Mouse (Mus musculus): ENCODE measurements around the gene Mtch1. TPM values are rescaled to one million over a fixed set of nuclear protein-coding genes. Genes with fewer than 3 reads are reported as not detected.

Gene Mtch1
- total and polyA plus RNA-seq, 2 experiments from 2014 or later = 500 to 622 TPM

DNA sequence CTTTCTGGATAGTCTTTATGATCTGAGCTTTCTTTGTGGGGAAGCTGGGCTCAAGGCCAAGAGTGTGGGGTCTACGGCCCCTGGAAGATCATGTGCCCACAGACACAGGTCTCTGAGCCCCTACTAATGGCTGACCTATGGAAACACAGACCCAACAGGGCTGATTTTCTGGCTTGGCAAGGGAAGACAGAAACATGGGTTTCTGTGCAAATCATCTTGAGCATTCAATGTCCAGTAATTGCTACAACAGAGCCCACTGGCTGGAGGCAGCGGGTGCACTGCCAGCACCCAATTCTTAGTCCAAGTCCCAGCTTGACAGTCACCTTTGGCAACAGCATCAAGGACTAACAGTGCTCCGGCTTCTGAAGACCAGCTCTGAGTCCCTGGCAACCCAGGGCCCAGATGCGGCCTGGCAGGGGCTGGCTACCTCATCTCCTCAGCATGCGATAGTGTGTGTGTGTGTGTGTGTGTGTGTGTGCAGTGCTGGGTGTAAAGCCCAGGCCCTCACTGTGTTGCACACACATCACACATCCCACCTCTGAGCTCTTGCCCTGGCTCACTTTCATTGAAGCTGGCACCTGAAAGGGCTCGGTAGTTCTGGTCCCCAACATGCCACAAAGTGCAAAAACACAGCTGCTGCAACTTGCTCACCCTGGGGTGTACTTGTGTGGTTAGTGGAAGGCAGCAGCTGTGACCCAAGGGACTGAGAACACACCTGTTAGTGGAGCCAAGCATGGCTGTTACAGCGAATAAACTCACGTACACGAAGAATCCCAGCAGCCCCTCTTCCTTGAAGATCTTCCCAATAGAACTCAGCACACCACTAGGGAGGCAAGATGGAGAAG, 9.5 kb downstream of the Mtch1 start:
- H3K9ac ChIP-seq (replicated peaks; ENCODE audit: low read length) = no peak overlapping the region
- no peaks in the 10 kb centered on the region for H3K27me3 ChIP-seq (ENCODE audit: insufficient read depth, low read length)
- peak overlapping the region; percentile 64; the same call in 1 of the 2 replicates for H3K27ac ChIP-seq
- H3K36me3 ChIP-seq (ENCODE audit: insufficient read depth, low read length) = peaks cover 42% of the 10 kb centered on the region
- no peaks in the 10 kb centered on the region for H3K9me3 ChIP-seq (ENCODE audit: low read length)
- no peak for TF ChIP-seq CTCF (IDR thresholded peaks at IDR 0.05; ENCODE audit: low read depth)
- no peak overlapping the region for H3K4me3 ChIP-seq (ENCODE audit: low read length)
- peak; percentile 69 for ATAC-seq
- H3K4me2 ChIP-seq (ENCODE audit: low read depth, low read length) = no peak overlapping the region
- 54% methylated on average over 9 of the region's 9 CpGs for WGBS
- peak; percentile 81 for DNase-seq (ENCODE audit: low spot score)
- H3K4me1 ChIP-seq (ENCODE audit: insufficient read depth, low read length) = peaks cover 30% of the 10 kb centered on the region

DNA sequence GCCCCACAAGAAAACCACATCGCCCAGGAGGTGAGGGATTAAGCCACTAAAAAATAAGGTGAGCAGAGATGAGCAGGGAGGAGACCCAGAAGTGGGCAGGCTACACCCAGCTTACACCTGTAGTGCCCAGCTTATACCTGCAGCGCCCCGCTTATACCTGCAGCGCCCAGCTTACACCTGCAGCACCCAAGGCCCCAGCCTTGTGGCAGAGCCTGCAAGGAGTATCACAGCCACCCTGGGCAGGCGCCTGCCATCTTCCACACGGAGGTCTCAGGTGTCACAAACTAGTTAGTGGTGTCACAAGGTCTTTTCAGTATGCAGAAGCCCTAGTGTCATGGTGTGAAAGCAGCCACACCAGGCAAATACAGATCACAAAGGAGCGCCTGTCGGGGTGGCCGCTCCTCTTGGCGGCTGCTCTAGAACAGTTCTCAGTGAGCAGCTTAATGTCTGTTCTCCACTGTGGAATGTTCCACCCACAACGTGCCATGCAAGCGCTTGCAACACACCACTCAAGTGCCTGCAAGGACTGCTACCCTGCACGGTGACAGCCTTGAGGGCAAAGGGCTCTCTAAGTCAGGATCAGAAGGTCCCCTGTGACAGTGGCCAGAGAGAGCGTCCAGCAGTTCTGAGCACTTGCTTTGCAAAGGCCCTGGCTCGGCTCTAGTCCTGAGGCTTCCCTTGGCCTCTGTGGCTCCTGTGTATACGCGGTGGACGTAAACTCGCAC, 11.3 kb downstream of the Mtch1 start:
- H3K9me3 ChIP-seq (ENCODE audit: low read length) = no peaks in the 10 kb centered on the region
- ATAC-seq (no peak), DNase-seq (ENCODE audit: low spot score) (no peak)
- H3K4me2 ChIP-seq (ENCODE audit: low read depth, low read length) = no peak overlapping the region
- H3K27me3 ChIP-seq (ENCODE audit: insufficient read depth, low read length) = no peaks in the 10 kb centered on the region
- no peak overlapping the region for H3K4me3 ChIP-seq (ENCODE audit: low read length)
- WGBS = 91% methylated on average over 19 of the region's 19 CpGs
- TF ChIP-seq CTCF (IDR thresholded peaks at IDR 0.05; ENCODE audit: low read depth) = no peak
- no peak overlapping the region for H3K27ac ChIP-seq
- no peak overlapping the region for H3K9ac ChIP-seq (replicated peaks; ENCODE audit: low read length)
- peaks cover 19% of the 10 kb centered on the region; the same call in 1 of the 2 replicates for H3K4me1 ChIP-seq (ENCODE audit: insufficient read depth, low read length)
- H3K36me3 ChIP-seq (ENCODE audit: insufficient read depth, low read length) = peaks cover 59% of the 10 kb centered on the region

GRCm38 (mm10) chr17:29332186-29332685, 15.5 kb downstream of the Mtch1 start:
- DNase-seq (ENCODE audit: low spot score) = no peak
- H3K27me3 ChIP-seq (ENCODE audit: insufficient read depth, low read length) = no peaks in the 10 kb centered on the region
- H3K9ac ChIP-seq (replicated peaks; ENCODE audit: low read length) = no peak overlapping the region
- WGBS = 95% methylated on average over 4 of the region's 4 CpGs
- 0 out of 2 replicates have a peak overlapping the region, but pooled peaks have one; percentile 69 for H3K27ac ChIP-seq
- H3K4me1 ChIP-seq (ENCODE audit: insufficient read depth, low read length) = peaks cover 7% of the 10 kb centered on the region
- no peak for TF ChIP-seq CTCF (IDR thresholded peaks at IDR 0.05; ENCODE audit: low read depth)
- no peak overlapping the region for H3K4me2 ChIP-seq (ENCODE audit: low read depth, low read length)
- no peak overlapping the region for H3K4me3 ChIP-seq (ENCODE audit: low read length)
- no peaks in the 10 kb centered on the region for H3K9me3 ChIP-seq (ENCODE audit: low read length)
- no peak for ATAC-seq
- H3K36me3 ChIP-seq (ENCODE audit: insufficient read depth, low read length) = peaks cover 43% of the 10 kb centered on the region

DNA sequence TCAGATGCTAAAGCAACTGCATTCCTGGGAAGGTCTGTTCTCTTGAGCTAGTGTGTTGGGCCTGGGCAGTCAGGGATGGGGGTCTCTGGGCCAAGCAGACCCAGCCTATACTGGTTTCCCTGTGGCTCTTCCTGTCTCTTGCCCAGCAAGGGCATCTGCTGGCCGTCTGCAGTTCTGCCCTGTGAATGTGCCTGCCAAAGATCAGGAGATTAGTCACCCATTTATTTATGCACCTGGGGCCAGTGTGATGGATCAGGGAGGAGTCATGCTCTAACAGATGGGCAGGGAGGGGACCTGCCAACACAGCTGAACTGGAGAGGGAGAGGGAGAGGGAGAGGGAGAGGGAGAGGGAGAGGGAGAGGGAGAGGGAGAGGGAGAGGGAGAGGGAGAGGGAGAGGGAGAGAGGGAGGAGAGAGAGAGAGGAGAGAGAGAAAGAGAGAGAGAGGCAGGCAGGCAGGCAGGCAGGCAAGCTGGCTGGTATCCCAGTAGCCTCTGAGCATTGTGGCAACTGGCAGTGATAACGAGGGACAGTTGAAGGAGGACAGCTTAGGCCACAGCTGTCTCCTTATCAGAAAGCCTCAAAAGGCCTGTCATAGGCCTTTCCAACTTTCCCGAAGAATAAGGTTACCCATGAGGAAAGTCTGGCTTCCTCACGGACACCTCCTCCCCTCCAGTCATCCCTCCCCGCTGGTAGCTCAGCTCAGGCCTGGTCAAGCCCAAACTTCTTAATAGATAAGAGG, 16.9 kb downstream of the Mtch1 start:
- Histone ChIP-seq H3K27me3 (ENCODE audit: insufficient read depth, low read length) (no peaks in the 10 kb centered on the region), H3K4me3 (ENCODE audit: low read length) (no peak overlapping the region), H3K27ac (peak overlapping the region; percentile 74), H3K36me3 (ENCODE audit: insufficient read depth, low read length) (peaks cover 34% of the 10 kb centered on the region), H3K4me2 (ENCODE audit: low read depth, low read length) (no peak overlapping the region), H3K9me3 (ENCODE audit: low read length) (no peaks in the 10 kb centered on the region), H3K9ac (replicated peaks; ENCODE audit: low read length) (no peak overlapping the region), H3K4me1 (ENCODE audit: insufficient read depth, low read length) (peaks cover 20% of the 10 kb centered on the region)
- DNase-seq (ENCODE audit: low spot score) = peak; percentile 72
- peak; percentile 55 for ATAC-seq
- TF ChIP-seq CTCF (IDR thresholded peaks at IDR 0.05; ENCODE audit: low read depth) = peak; percentile 41; the same call in 1 of the 2 replicates
- 28% methylated on average over 5 of the region's 5 CpGs for WGBS

DNA sequence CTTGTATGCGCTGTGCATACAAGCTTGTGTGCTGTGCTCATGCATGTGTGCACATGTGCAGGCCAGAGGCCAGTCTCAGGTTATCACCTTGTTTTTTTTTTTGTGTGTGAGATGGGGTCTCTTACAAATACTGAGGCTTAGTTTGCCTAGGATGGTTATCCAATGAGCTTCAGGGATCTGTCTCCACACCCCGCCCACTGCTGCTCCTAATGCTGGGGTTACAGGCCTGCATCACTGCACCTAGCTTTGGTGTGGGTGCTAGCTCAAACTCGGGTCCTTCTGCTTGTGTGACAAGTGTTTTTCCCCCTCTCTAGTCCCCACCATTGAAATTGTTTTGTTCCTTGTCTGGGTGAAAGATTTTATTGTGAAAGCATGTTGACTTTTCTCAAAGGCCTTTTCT, 17.5 kb downstream of the Mtch1 start:
- peak overlapping the region; percentile 74 for H3K27ac ChIP-seq
- no peaks in the 10 kb centered on the region for H3K27me3 ChIP-seq (ENCODE audit: insufficient read depth, low read length)
- H3K36me3 ChIP-seq (ENCODE audit: insufficient read depth, low read length) = peaks cover 28% of the 10 kb centered on the region
- no peak overlapping the region for H3K9ac ChIP-seq (replicated peaks; ENCODE audit: low read length)
- no peak for TF ChIP-seq CTCF (IDR thresholded peaks at IDR 0.05; ENCODE audit: low read depth)
- peaks cover 20% of the 10 kb centered on the region for H3K4me1 ChIP-seq (ENCODE audit: insufficient read depth, low read length)
- no peak overlapping the region for H3K4me3 ChIP-seq (ENCODE audit: low read length)
- no peak overlapping the region for H3K4me2 ChIP-seq (ENCODE audit: low read depth, low read length)
- WGBS = 85% methylated on average over 3 of the region's 3 CpGs
- H3K9me3 ChIP-seq (ENCODE audit: low read length) = no peaks in the 10 kb centered on the region
- no peak for ATAC-seq
- no peak for DNase-seq (ENCODE audit: low spot score)

DNA sequence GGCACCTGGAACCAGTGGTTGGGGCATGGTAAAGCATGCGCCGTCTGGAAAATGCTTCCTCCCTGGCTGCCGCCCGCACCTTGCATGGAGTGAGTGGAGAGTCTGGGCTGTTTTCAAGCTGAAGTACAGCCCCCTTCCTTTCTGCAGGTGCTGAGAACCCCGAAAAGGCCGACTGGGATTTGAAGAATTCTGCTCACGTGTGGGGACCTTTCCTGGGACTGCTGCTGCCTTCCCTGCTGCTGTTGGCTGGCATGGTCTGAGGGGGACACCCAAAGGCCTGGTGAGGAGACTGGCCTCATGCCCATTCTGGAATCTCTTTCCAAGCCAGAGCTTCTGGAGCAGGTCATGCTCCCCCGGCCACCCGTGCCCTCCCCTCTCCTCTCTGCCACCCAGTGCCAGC, 20.0 kb downstream of the Mtch1 start:
- H3K36me3 ChIP-seq (ENCODE audit: insufficient read depth, low read length) = peaks cover 14% of the 10 kb centered on the region
- no peaks in the 10 kb centered on the region for H3K27me3 ChIP-seq (ENCODE audit: insufficient read depth, low read length)
- no peak overlapping the region for H3K27ac ChIP-seq
- no peak overlapping the region for H3K4me3 ChIP-seq (ENCODE audit: low read length)
- no peak for ATAC-seq
- no peaks in the 10 kb centered on the region for H3K9me3 ChIP-seq (ENCODE audit: low read length)
- no peak overlapping the region for H3K9ac ChIP-seq (replicated peaks; ENCODE audit: low read length)
- WGBS = 66% methylated on average over 9 of the region's 9 CpGs
- no peak for TF ChIP-seq CTCF (IDR thresholded peaks at IDR 0.05; ENCODE audit: low read depth)
- no peak for DNase-seq (ENCODE audit: low spot score)
- H3K4me1 ChIP-seq (ENCODE audit: insufficient read depth, low read length) = peaks cover 20% of the 10 kb centered on the region
- no peak overlapping the region for H3K4me2 ChIP-seq (ENCODE audit: low read depth, low read length)

Measured in hindbrain, postnatal 0 days (tissue).